Mouse (Mus musculus): Measurements from ENCODE around the gene Tmem129.

GRCm38 (mm10) chr5:33689221-33689844 lies 31.1 kb upstream of the Tmem129 start:
- no peak for TF ChIP-seq CTCF (IDR thresholded peaks at IDR 0.05; ENCODE audit: borderline replicate concordance, insufficient read depth, low read length)
- no peak for TF ChIP-seq POLR2A (IDR thresholded peaks at IDR 0.05; ENCODE audit: low read depth, low read length)

Measured in embryonic fibroblast, embryonic 13.5 days (primary cell).